Mouse (Mus musculus) E14TG2a.4 (cell line): ENCODE data around the gene Srsx.
"Not testable (repeated sequence)": the region's sequence is repeated elsewhere in the genome, so short reads cannot be mapped to it uniquely, and the experiment has no call there.

Source experiments
- H3K27me3 ChIP-seq: 2 replicates; pipeline ENCODE4 v1.6.1; 2014; ENCODE audit warnings: low read length, control low read depth; ENCODE audit not compliant: insufficient read depth
- H3K36me3 ChIP-seq: 2 replicates; pipeline ENCODE4 v1.6.1; 2014; ENCODE audit warnings: low read length, control low read depth; ENCODE audit not compliant: insufficient read depth
- H3K4me1 ChIP-seq: replicated peaks from 2 replicates; pipeline ENCODE4 v1.6.1; 2014; ENCODE audit warnings: low read depth, low read length, control low read depth
- H3K4me3 ChIP-seq: replicated peaks from 2 replicates; pipeline ENCODE4 v1.5.1; 2014; ENCODE audit warnings: mild to moderate bottlenecking, low read length
- H3K9me3 ChIP-seq: 2 replicates; pipeline ENCODE4 v1.6.1; 2014; ENCODE audit warnings: low read length, control low read depth

Srsx gene

DNA sequence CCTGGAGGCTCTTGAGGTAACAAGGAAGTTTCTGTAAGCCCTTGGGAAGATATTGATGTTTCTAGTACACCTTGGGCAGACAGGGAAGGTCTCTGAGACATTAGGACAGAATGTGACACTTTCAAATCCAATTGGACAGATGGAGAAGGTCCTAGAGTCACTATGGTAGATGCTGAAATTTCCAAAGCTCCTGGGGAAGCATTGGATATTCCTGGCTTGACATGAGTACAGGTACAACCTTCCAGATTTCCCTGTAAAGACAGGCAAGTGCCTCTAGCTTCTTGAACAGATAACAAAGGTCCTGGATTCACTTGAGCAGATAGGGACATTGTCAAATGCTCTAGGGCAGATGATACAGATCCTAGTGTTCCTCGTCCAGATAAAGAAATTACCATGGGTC, at the start of gene Srsx:
Srsx (minus strand) TSS at position 101 of the 400 bp plus-strand sequence.
- H3K4me3 ChIP-seq, H3K4me1 ChIP-seq, H3K27me3 ChIP-seq, H3K36me3 ChIP-seq, H3K9me3 ChIP-seq: not testable (repeated sequence)

DNA sequence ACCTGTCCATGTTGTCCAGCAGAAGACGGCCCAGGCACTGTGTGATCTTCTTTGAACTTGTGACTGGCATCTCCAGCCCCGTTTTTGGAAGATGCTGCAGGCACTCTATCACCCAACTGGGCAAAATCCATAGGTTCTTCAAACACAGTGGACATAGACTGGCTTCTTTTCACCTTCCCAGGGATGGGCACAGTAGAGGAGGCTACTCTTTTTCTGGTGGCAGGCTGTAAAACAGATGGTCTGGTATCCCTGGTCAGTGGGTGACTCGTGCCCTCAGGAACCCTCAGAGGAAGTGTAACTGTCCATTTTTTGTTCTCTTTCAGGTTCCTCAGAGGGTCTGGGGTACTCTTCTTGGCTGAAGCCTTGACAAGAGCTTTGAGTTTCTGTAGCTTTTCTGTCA, 24.5 kb upstream of the Srsx start, which contains the start of gene Gm17577:
Gm17577 (minus strand) TSS at position 101 of the 400 bp plus-strand sequence.
- not testable (repeated sequence) for H3K36me3 ChIP-seq, H3K4me3 ChIP-seq, H3K9me3 ChIP-seq, H3K27me3 ChIP-seq, H3K4me1 ChIP-seq
